Mouse (Mus musculus): ENCODE data around the gene Rimbp2. TPM values are rescaled to one million over a fixed set of nuclear protein-coding genes. Genes with fewer than 3 reads are reported as not detected.
A peak's percentile ranks its signal among the peaks of the same experiment; 100 is the strongest.

Gene Rimbp2
- polyA plus RNA-seq (2011; ENCODE audit: insufficient read depth, insufficient read length, low replicate concordance, missing spikeins) = not detected in 2 replicates

GRCm38 (mm10) chr5:128953278-128954070 lies at the start of gene Rimbp2:
Gene Rimbp2 (minus strand): TSS chr5:128953486.
- H3K4me1 ChIP-seq (ENCODE audit: control insufficient read depth, insufficient read depth, low read length) = no peaks in the 10 kb centered on the region
- TF ChIP-seq POLR2A (IDR thresholded peaks at IDR 0.05; ENCODE audit: borderline replicate concordance, control insufficient read depth, low read depth, low read length) = no peak
- no peak for TF ChIP-seq CTCF (IDR thresholded peaks at IDR 0.05; ENCODE audit: control insufficient read depth, insufficient read depth, low read length)
- 15% methylated on average over 17 of the region's 17 CpGs for WGBS
- no peak within 1 kb of the TSS for H3K4me3 ChIP-seq (replicated peaks; ENCODE audit: control insufficient read depth, low read depth, low read length)
- H3K27ac ChIP-seq (ENCODE audit: control insufficient read depth, insufficient read depth, low read depth, low read length, poor library complexity) = no peak within 1 kb of the TSS

GRCm38 (mm10) chr5:129002571-129003011 lies 49.3 kb upstream of the Rimbp2 start:
- TF ChIP-seq CTCF (IDR thresholded peaks at IDR 0.05; ENCODE audit: control insufficient read depth, insufficient read depth, low read length) (no peak), POLR2A (IDR thresholded peaks at IDR 0.05; ENCODE audit: borderline replicate concordance, control insufficient read depth, low read depth, low read length) (no peak)
- H3K4me1 ChIP-seq (ENCODE audit: control insufficient read depth, insufficient read depth, low read length) = peaks cover 6% of the 10 kb centered on the region
- no peak overlapping the region for H3K4me3 ChIP-seq (replicated peaks; ENCODE audit: control insufficient read depth, low read depth, low read length)
- peak overlapping the region; percentile 66 for H3K27ac ChIP-seq (ENCODE audit: control insufficient read depth, insufficient read depth, low read depth, low read length, poor library complexity)
- WGBS = 9% methylated on average over 14 of the region's 14 CpGs

- TF ChIP-seq CTCF (IDR thresholded peaks at IDR 0.05; ENCODE audit: control insufficient read depth, insufficient read depth, low read length) (0 out of 2 replicates have a peak, but pooled peaks have one; percentile 8), POLR2A (IDR thresholded peaks at IDR 0.05; ENCODE audit: borderline replicate concordance, control insufficient read depth, low read depth, low read length) (no peak; the same call in 1 of the 2 replicates)
- WGBS = 24% methylated on average over 8 of the region's 8 CpGs
- peak overlapping the region; percentile 68; the same call in 1 of the 2 replicates for H3K27ac ChIP-seq (ENCODE audit: control insufficient read depth, insufficient read depth, low read depth, low read length, poor library complexity)
- no peak overlapping the region for H3K4me3 ChIP-seq (replicated peaks; ENCODE audit: control insufficient read depth, low read depth, low read length)
- peaks cover 3% of the 10 kb centered on the region for H3K4me1 ChIP-seq (ENCODE audit: control insufficient read depth, insufficient read depth, low read length)
These were observed 47.6 kb upstream of the Rimbp2 start for GRCm38 (mm10) chr5:129000706-129001468.

GRCm38 (mm10) chr5:128987141-128987954 lies 34.1 kb upstream of the Rimbp2 start:
- H3K27ac ChIP-seq (ENCODE audit: control insufficient read depth, insufficient read depth, low read depth, low read length, poor library complexity) = no peak overlapping the region
- no peaks in the 10 kb centered on the region for H3K4me1 ChIP-seq (ENCODE audit: control insufficient read depth, insufficient read depth, low read length)
- no peak for TF ChIP-seq POLR2A (IDR thresholded peaks at IDR 0.05; ENCODE audit: borderline replicate concordance, control insufficient read depth, low read depth, low read length)
- H3K4me3 ChIP-seq (replicated peaks; ENCODE audit: control insufficient read depth, low read depth, low read length) = no peak overlapping the region
- 81% methylated on average over 19 of the region's 19 CpGs for WGBS

GRCm38 (mm10) chr5:128985946-128986345 lies 32.7 kb upstream of the Rimbp2 start:
- no peaks in the 10 kb centered on the region for H3K4me1 ChIP-seq (ENCODE audit: control insufficient read depth, insufficient read depth, low read length)
- no peak overlapping the region for H3K27ac ChIP-seq (ENCODE audit: control insufficient read depth, insufficient read depth, low read depth, low read length, poor library complexity)
- TF ChIP-seq CTCF (IDR thresholded peaks at IDR 0.05; ENCODE audit: control insufficient read depth, insufficient read depth, low read length) (no peak), POLR2A (IDR thresholded peaks at IDR 0.05; ENCODE audit: borderline replicate concordance, control insufficient read depth, low read depth, low read length) (no peak)
- H3K4me3 ChIP-seq (replicated peaks; ENCODE audit: control insufficient read depth, low read depth, low read length) = no peak overlapping the region
- 94% methylated on average over 13 of the region's 13 CpGs for WGBS

- Histone ChIP-seq H3K27ac (ENCODE audit: control insufficient read depth, insufficient read depth, low read depth, low read length, poor library complexity) (no peak overlapping the region), H3K4me3 (replicated peaks; ENCODE audit: control insufficient read depth, low read depth, low read length) (no peak overlapping the region), H3K4me1 (ENCODE audit: control insufficient read depth, insufficient read depth, low read length) (no peaks in the 10 kb centered on the region)
- WGBS = 87% methylated on average over 6 of the region's 6 CpGs
- TF ChIP-seq CTCF (IDR thresholded peaks at IDR 0.05; ENCODE audit: control insufficient read depth, insufficient read depth, low read length) (no peak), POLR2A (IDR thresholded peaks at IDR 0.05; ENCODE audit: borderline replicate concordance, control insufficient read depth, low read depth, low read length) (no peak)
These were observed 31.2 kb upstream of the Rimbp2 start for GRCm38 (mm10) chr5:128984536-128984935.

- WGBS = 31% methylated on average over 12 of the region's 12 CpGs
- Histone ChIP-seq H3K27ac (ENCODE audit: control insufficient read depth, insufficient read depth, low read depth, low read length, poor library complexity) (no peak overlapping the region), H3K4me1 (ENCODE audit: control insufficient read depth, insufficient read depth, low read length) (no peaks in the 10 kb centered on the region), H3K4me3 (replicated peaks; ENCODE audit: control insufficient read depth, low read depth, low read length) (no peak overlapping the region)
- TF ChIP-seq CTCF (IDR thresholded peaks at IDR 0.05; ENCODE audit: control insufficient read depth, insufficient read depth, low read length) = peak; percentile 93
- no peak for TF ChIP-seq POLR2A (IDR thresholded peaks at IDR 0.05; ENCODE audit: borderline replicate concordance, control insufficient read depth, low read depth, low read length)
These were observed 28.3 kb upstream of the Rimbp2 start for GRCm38 (mm10) chr5:128981607-128982006.

All from bone marrow, adult 2 months (tissue).